Mouse (Mus musculus) testis, adult 2 months (tissue): ENCODE data around the gene Sorcs1. TPM values are rescaled to one million over a fixed set of nuclear protein-coding genes. Genes with fewer than 3 reads are reported as not detected.

ENCODE experiments used
- H3K27ac ChIP-seq: fragments of 200-500 bp; 2 replicates; pipeline ENCODE4 v1.5.1; 2012; ENCODE audit warnings: low read depth, low read length; ENCODE audit not compliant: control insufficient read depth, insufficient read depth
- H3K27me3 ChIP-seq: fragments of 200-500 bp; 2 replicates; pipeline ENCODE4 v1.6.1; 2012; ENCODE audit warnings: mild to moderate bottlenecking, low read length, moderate library complexity; ENCODE audit not compliant: control insufficient read depth, insufficient read depth
- H3K36me3 ChIP-seq: fragments of 200-500 bp; 2 replicates; pipeline ENCODE4 v1.6.1; 2012; ENCODE audit warnings: mild to moderate bottlenecking, low read length; ENCODE audit not compliant: control insufficient read depth, insufficient read depth
- H3K4me1 ChIP-seq: fragments of 200-500 bp; 2 replicates; pipeline ENCODE4 v1.6.1; 2012; ENCODE audit warnings: low read length; ENCODE audit not compliant: control insufficient read depth, insufficient read depth
- H3K4me3 ChIP-seq: fragments of 200-500 bp; 2 replicates; pipeline ENCODE4 v1.5.1; 2012; ENCODE audit warnings: low read depth, mild to moderate bottlenecking, low read length, moderate library complexity, mixed read lengths; ENCODE audit not compliant: control insufficient read depth
- CTCF ChIP-seq: fragments of 200-500 bp; IDR thresholded peaks from 2 replicates; pipeline ENCODE4 v1.5.1; 2012; ENCODE audit warnings: low read depth, mild to moderate bottlenecking, inconsistent platforms, low read length, moderate library complexity; ENCODE audit not compliant: control insufficient read depth, insufficient read depth, insufficient replicate concordance
- POLR2A ChIP-seq: fragments of 200-500 bp; IDR thresholded peaks from 2 replicates; pipeline ENCODE4 v1.6.1; 2012; ENCODE audit warnings: low read depth, mild to moderate bottlenecking, inconsistent platforms, low read length, moderate library complexity; ENCODE audit not compliant: control insufficient read depth
- polyA plus RNA-seq: library from polyadenylated mRNA; depleted of rRNA; stranded (reverse); fragments of >200 nt; gene quantifications from 2 replicates; pipeline ENCODE4 v1.2.3, GENCODE M21; 2012

Gene Sorcs1
- polyA plus RNA-seq, 1 experiment, result 0.06 TPM

- Histone ChIP-seq H3K27me3 (no peaks in the 10 kb centered on the region), H3K4me3 (no peak overlapping the region), H3K36me3 (no peaks in the 10 kb centered on the region), H3K4me1 (no peaks in the 10 kb centered on the region), H3K27ac (no peak overlapping the region)
- TF ChIP-seq CTCF, result no peak
- no peak for TF ChIP-seq POLR2A
Measured at GRCm38 (mm10) chr19:50534031-50534430, 144.4 kb downstream of the Sorcs1 start.

GRCm38 (mm10) chr19:50527835-50528234, 150.6 kb downstream of the Sorcs1 start:
- H3K4me3 ChIP-seq, result no peak overlapping the region
- H3K4me1 ChIP-seq, result no peaks in the 10 kb centered on the region
- H3K27ac ChIP-seq, result no peak overlapping the region
- TF ChIP-seq CTCF, result no peak
- no peak for TF ChIP-seq POLR2A
- H3K36me3 ChIP-seq, result no peaks in the 10 kb centered on the region
- no peaks in the 10 kb centered on the region for H3K27me3 ChIP-seq

- H3K4me3 ChIP-seq, result no peak overlapping the region
- no peaks in the 10 kb centered on the region for H3K27me3 ChIP-seq
- no peaks in the 10 kb centered on the region for H3K4me1 ChIP-seq
- H3K36me3 ChIP-seq, result no peaks in the 10 kb centered on the region
- H3K27ac ChIP-seq, result no peak overlapping the region
- no peak for TF ChIP-seq CTCF
- no peak for TF ChIP-seq POLR2A
Measured at GRCm38 (mm10) chr19:50526094-50526493, 152.4 kb downstream of the Sorcs1 start.

GRCm38 (mm10) chr19:50521943-50522342, 156.5 kb downstream of the Sorcs1 start:
- Histone ChIP-seq H3K27ac (no peak overlapping the region), H3K27me3 (no peaks in the 10 kb centered on the region), H3K4me3 (no peak overlapping the region), H3K4me1 (no peaks in the 10 kb centered on the region), H3K36me3 (no peaks in the 10 kb centered on the region)
- no peak for TF ChIP-seq POLR2A
- TF ChIP-seq CTCF, result no peak

GRCm38 (mm10) chr19:50515059-50515673, 163.3 kb downstream of the Sorcs1 start:
- Histone ChIP-seq H3K27me3 (no peaks in the 10 kb centered on the region), H3K4me3 (no peak overlapping the region), H3K36me3 (no peaks in the 10 kb centered on the region), H3K27ac (no peak overlapping the region), H3K4me1 (no peaks in the 10 kb centered on the region)
- no peak for TF ChIP-seq POLR2A
- TF ChIP-seq CTCF, result no peak

GRCm38 (mm10) chr19:50514309-50514830, 164.1 kb downstream of the Sorcs1 start:
- H3K36me3 ChIP-seq, result no peaks in the 10 kb centered on the region
- H3K27me3 ChIP-seq, result no peaks in the 10 kb centered on the region
- H3K4me3 ChIP-seq, result no peak overlapping the region
- H3K4me1 ChIP-seq, result no peaks in the 10 kb centered on the region
- H3K27ac ChIP-seq, result no peak overlapping the region
- TF ChIP-seq CTCF (no peak), POLR2A (no peak)

GRCm38 (mm10) chr19:50502816-50503215, 175.6 kb downstream of the Sorcs1 start:
- H3K4me3 ChIP-seq, result no peak overlapping the region
- H3K27ac ChIP-seq, result no peak overlapping the region
- H3K27me3 ChIP-seq, result no peaks in the 10 kb centered on the region
- H3K36me3 ChIP-seq, result no peaks in the 10 kb centered on the region
- TF ChIP-seq POLR2A (no peak), CTCF (no peak)
- H3K4me1 ChIP-seq, result no peaks in the 10 kb centered on the region

GRCm38 (mm10) chr19:50491121-50491520, 187.3 kb downstream of the Sorcs1 start:
- TF ChIP-seq CTCF (no peak), POLR2A (no peak)

More at GRCm38 (mm10) chr19:50491121-50491520, 187.3 kb downstream of the Sorcs1 start:
- no peaks in the 10 kb centered on the region for H3K36me3 ChIP-seq
- H3K27me3 ChIP-seq, result no peaks in the 10 kb centered on the region
- H3K27ac ChIP-seq, result no peak overlapping the region
- peaks cover 2% of the 10 kb centered on the region; the same call in 1 of the 2 replicates for H3K4me1 ChIP-seq
- no peak overlapping the region for H3K4me3 ChIP-seq
